Mouse (Mus musculus) neural tube, embryonic 14.5 days (tissue): ENCODE measurements around the gene Zmiz1. TPM values are rescaled to one million over a fixed set of nuclear protein-coding genes. Genes with fewer than 3 reads are reported as not detected.

Experiments used
- ATAC-seq: fragments of 200-750 bp; cut with Nextera tagmentation; 2 replicates; pipeline ENCODE4 v1.8.0; 2017; ENCODE audit warnings: low read depth, mild to moderate bottlenecking, moderate TSS enrichment, moderate library complexity
- H3K27ac ChIP-seq: fragments of 300-500 bp; sonication (generic); 2 replicates; pipeline ENCODE4 v1.5.1; 2014; ENCODE audit warnings: low read depth, mild to moderate bottlenecking, control low read depth, low read length, moderate library complexity, mixed read lengths
- H3K27me3 ChIP-seq: fragments of 300-500 bp; sonication (generic); 2 replicates; pipeline ENCODE4 v1.6.1; 2014; ENCODE audit warnings: low read length; ENCODE audit not compliant: control insufficient read depth, insufficient read depth
- H3K36me3 ChIP-seq: fragments of 300-500 bp; sonication (generic); 2 replicates; pipeline ENCODE4 v1.6.1; 2014; ENCODE audit warnings: low read length, mixed read lengths; ENCODE audit not compliant: control insufficient read depth, insufficient read depth
- H3K4me1 ChIP-seq: fragments of 300-500 bp; sonication (generic); 2 replicates; pipeline ENCODE4 v1.6.1; 2014; ENCODE audit warnings: low read length; ENCODE audit not compliant: control insufficient read depth, insufficient read depth
- H3K4me2 ChIP-seq: fragments of 300-500 bp; sonication (generic); 2 replicates; pipeline ENCODE4 v1.6.1; 2014; ENCODE audit warnings: mild to moderate bottlenecking, low read depth, low read length, control low read depth
- H3K4me3 ChIP-seq: fragments of 300-500 bp; sonication (generic); 2 replicates; pipeline ENCODE4 v1.5.1; 2014; ENCODE audit warnings: low read depth, low read length, control low read depth, mixed read lengths
- H3K9ac ChIP-seq: fragments of 300-500 bp; sonication (generic); replicated peaks from 2 replicates; pipeline ENCODE4 v1.6.1; 2014; ENCODE audit warnings: low read depth, mild to moderate bottlenecking, control low read depth, low read length, mixed read lengths
- H3K9me3 ChIP-seq: fragments of 300-500 bp; sonication (generic); 2 replicates; pipeline ENCODE4 v1.6.1; 2016; ENCODE audit warnings: low read length; ENCODE audit not compliant: control insufficient read depth
- WGBS: fragments of 180-500 bp; shearing (Covaris S2); extraction: QIAGEN DNeasy Blood & Tissue Kit; methylation state at CpG from one replicate; pipeline ENCODE4 v1.1.7; 2014; 5-methylcytosine and 5-hydroxymethylcytosine counted together
- polyA plus RNA-seq: library from polyadenylated mRNA; unstranded; fragments of >200 nt; fragmentation: Nextera tagmentation; extraction: Ambion mirVana; gene quantifications from 2 replicates; pipeline ENCODE4 v1.2.1, GENCODE M21; 2014

The Zmiz1 gene
- polyA plus RNA-seq = 72.7 and 75.0 TPM in 2 replicates

DNA sequence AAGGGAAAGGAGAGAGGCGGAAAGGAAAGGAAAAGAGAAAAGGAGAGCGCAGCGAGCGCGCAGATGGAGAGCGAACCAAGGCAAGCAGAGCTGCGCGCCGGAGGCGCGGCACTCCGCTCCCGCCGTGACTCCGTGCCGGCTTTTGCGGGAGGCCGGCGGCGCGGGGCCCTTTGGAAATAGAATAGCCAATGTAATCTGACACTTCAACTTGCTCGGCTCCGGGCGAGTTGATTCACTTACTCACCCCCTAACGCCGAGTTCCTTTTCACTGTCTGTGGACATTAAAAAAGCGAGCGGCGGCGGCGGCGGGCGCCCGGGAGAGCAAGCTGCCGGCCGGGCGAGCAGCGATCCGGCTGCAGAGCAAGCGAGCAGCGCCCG, at the start of gene Zmiz1:
Gene Zmiz1 (plus strand): TSS at position 170 of the 378 bp plus-strand sequence.
- Histone ChIP-seq H3K27ac (peak within 1 kb of the TSS; percentile 95), H3K4me2 (peak within 1 kb of the TSS; percentile 92), H3K4me3 (peak within 1 kb of the TSS; percentile 84), H3K36me3 (no peaks in the 10 kb centered on the region), H3K4me1 (peaks cover 37% of the 10 kb centered on the region), H3K9me3 (no peaks in the 10 kb centered on the region), H3K9ac (peak within 1 kb of the TSS; percentile 88), H3K27me3 (no peaks in the 10 kb centered on the region)
- peak; percentile 30; the same call in 1 of the 2 replicates for ATAC-seq
- WGBS = under 1% methylated on average over 42 of the region's 42 CpGs

GRCm38 (mm10) chr14:25411848-25412527, 47.0 kb upstream of the Zmiz1 start:
- H3K4me1 ChIP-seq = no peaks in the 10 kb centered on the region
- H3K9ac ChIP-seq = no peak overlapping the region
- no peaks in the 10 kb centered on the region for H3K9me3 ChIP-seq
- H3K4me2 ChIP-seq = no peak overlapping the region
- no peaks in the 10 kb centered on the region for H3K27me3 ChIP-seq
- H3K36me3 ChIP-seq = no peaks in the 10 kb centered on the region
- WGBS = 79% methylated on average over 9 of the region's 9 CpGs
- H3K27ac ChIP-seq = no peak overlapping the region
- no peak overlapping the region for H3K4me3 ChIP-seq
- ATAC-seq = no peak

- no peak overlapping the region for H3K27ac ChIP-seq
- H3K9me3 ChIP-seq = no peaks in the 10 kb centered on the region
- 97% methylated on average over 10 of the region's 10 CpGs for whole genome bisulfite sequencing
- H3K4me2 ChIP-seq = no peak overlapping the region
- no peak for ATAC-seq
- H3K4me1 ChIP-seq = no peaks in the 10 kb centered on the region
- no peaks in the 10 kb centered on the region for H3K27me3 ChIP-seq
- H3K4me3 ChIP-seq = no peak overlapping the region
- H3K36me3 ChIP-seq = no peaks in the 10 kb centered on the region
- H3K9ac ChIP-seq = no peak overlapping the region
These were observed 46.2 kb upstream of the Zmiz1 start for GRCm38 (mm10) chr14:25412811-25413210.

DNA sequence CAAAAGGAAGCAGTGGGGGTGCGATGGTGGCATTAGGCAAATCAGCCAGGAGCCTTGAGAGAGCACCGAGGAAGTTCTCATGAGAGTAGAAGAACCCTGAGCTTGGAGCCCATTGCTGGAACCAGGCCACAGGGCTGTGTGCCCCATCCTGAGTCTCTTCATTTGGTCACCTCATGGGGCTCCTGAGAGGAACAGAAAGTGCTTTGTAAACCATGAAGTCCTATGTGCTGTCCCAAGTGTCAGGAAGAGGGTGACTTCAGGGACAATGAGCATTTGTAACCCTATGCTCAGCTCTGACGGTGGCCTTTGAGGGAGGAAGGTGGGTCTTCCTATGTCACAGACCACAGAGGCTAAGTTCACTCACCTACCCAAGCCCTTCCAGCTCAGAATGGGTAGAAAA, 45.5 kb upstream of the Zmiz1 start:
- Histone ChIP-seq H3K4me2 (no peak overlapping the region), H3K9ac (no peak overlapping the region), H3K9me3 (no peaks in the 10 kb centered on the region), H3K4me1 (no peaks in the 10 kb centered on the region), H3K36me3 (no peaks in the 10 kb centered on the region), H3K27ac (no peak overlapping the region), H3K4me3 (no peak overlapping the region), H3K27me3 (no peaks in the 10 kb centered on the region)
- WGBS = 89% methylated on average over 3 of the region's 3 CpGs
- ATAC-seq = no peak

- Histone ChIP-seq H3K4me1 (no peaks in the 10 kb centered on the region), H3K27ac (no peak overlapping the region), H3K4me3 (no peak overlapping the region), H3K27me3 (no peaks in the 10 kb centered on the region), H3K36me3 (no peaks in the 10 kb centered on the region), H3K9ac (no peak overlapping the region), H3K9me3 (no peaks in the 10 kb centered on the region), H3K4me2 (no peak overlapping the region)
- ATAC-seq = no peak
- 86% methylated on average over 4 of the region's 4 CpGs for WGBS
These were observed 44.9 kb upstream of the Zmiz1 start for GRCm38 (mm10) chr14:25414115-25414514.

DNA sequence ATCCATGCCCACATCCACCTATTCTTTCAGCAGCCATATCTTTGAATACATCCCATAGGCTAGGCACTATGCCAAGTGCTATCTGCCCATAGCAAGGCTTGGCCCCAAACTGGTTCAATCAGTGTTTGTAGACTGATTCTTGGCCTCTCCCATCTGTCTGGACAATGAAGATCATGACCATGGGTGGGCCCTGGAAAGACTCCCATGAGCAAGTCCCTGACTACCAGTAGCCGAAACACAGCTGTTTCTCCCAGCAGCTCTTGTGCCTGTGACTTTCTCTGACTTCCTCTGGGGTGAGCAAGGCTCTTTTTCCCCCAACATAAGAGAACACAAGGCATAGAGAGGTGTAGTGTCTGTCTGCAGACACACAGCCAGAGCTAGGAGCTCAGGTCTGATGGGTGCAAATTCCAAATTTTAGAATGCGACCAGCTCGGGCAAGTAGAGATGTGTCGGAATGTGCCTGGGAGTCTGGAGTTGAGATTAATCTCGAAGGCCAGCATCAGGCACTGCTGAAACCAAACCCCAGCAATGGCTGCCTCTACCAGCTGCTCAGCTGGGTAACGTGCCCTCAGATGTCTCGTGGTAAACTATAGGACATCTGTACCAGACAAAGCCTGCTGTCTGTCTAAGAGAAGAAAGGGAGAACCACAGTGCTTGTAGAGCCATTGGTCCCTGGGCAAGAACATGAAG, 38.8 kb upstream of the Zmiz1 start:
- no peaks in the 10 kb centered on the region for H3K36me3 ChIP-seq
- no peak for ATAC-seq
- 84% methylated on average over 7 of the region's 7 CpGs for WGBS

GRCm38 (mm10) chr14:25420987-25421386, 38.0 kb upstream of the Zmiz1 start:
- Histone ChIP-seq H3K27ac (peak overlapping the region; percentile 89), H3K9ac (no peak overlapping the region), H3K4me2 (no peak overlapping the region), H3K27me3 (no peaks in the 10 kb centered on the region), H3K36me3 (no peaks in the 10 kb centered on the region), H3K4me3 (no peak overlapping the region), H3K4me1 (peaks cover 10% of the 10 kb centered on the region), H3K9me3 (no peaks in the 10 kb centered on the region)
- peak; percentile 38 for ATAC-seq
- WGBS = 89% methylated on average over 1 of the region's 1 CpGs

More for the DNA sequence above, 38.8 kb upstream of the Zmiz1 start:
- Histone ChIP-seq H3K4me1 (peaks cover 10% of the 10 kb centered on the region), H3K4me3 (no peak overlapping the region), H3K9me3 (no peaks in the 10 kb centered on the region), H3K4me2 (no peak overlapping the region), H3K9ac (no peak overlapping the region), H3K27me3 (no peaks in the 10 kb centered on the region), H3K27ac (no peak overlapping the region)

DNA sequence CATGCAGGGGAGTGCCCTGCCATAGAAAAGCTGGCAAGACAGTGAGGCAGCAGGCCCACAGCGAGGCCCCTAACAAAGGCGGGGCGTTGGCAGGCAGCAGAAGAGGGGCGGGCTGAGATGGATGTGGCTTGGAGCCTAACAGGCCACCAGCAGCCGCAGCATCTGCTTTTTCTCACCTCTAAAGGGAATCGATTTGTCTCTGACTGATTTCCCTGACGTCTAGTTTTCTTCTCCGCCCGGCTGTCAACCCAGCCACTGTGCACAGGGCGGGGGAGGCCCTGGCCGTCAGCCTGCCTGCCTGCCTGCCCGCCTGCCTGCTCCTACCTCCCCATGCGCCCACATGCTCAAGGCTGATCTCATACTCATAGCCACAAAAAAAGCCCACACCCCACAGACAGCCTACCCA, 37.4 kb upstream of the Zmiz1 start:
- H3K4me1 ChIP-seq = peaks cover 10% of the 10 kb centered on the region
- H3K4me3 ChIP-seq = no peak overlapping the region
- no peak overlapping the region for H3K4me2 ChIP-seq
- H3K27ac ChIP-seq = peak overlapping the region; percentile 89
- peak; percentile 91 for ATAC-seq
- no peak overlapping the region; the same call in 1 of the 2 replicates for H3K9ac ChIP-seq
- H3K9me3 ChIP-seq = no peaks in the 10 kb centered on the region
- H3K36me3 ChIP-seq = no peaks in the 10 kb centered on the region
- 10% methylated on average over 13 of the region's 13 CpGs for whole genome bisulfite sequencing
- no peaks in the 10 kb centered on the region for H3K27me3 ChIP-seq

DNA sequence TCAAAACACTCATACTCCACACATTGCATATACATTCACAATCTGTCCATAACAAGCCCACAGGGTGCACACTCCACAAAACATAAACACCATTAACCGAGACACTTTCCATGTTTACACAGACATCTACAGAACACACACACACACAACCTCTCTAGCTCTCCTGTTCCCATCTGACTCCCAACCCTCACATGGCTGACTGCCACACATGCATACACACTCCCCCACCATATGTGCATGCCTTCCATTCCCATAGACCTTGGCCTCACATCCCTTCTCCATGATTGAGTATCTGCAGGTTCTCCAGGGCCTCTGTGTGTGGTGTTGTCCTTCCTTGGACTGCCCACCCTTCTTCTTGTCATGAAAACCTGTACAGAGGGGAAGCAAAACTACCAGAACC, 36.0 kb upstream of the Zmiz1 start:
- no peak overlapping the region for H3K9ac ChIP-seq
- no peaks in the 10 kb centered on the region for H3K27me3 ChIP-seq
- no peak overlapping the region for H3K4me2 ChIP-seq
- H3K27ac ChIP-seq = no peak overlapping the region
- WGBS = 79% methylated on average over 1 of the region's 1 CpGs
- H3K36me3 ChIP-seq = no peaks in the 10 kb centered on the region
- no peak overlapping the region for H3K4me3 ChIP-seq
- no peaks in the 10 kb centered on the region for H3K9me3 ChIP-seq
- ATAC-seq = no peak
- peaks cover 10% of the 10 kb centered on the region for H3K4me1 ChIP-seq
